Mouse (Mus musculus): Measurements from ENCODE around the gene Prkar1b.

GRCm38 (mm10) chr5:139138926-139139472 is 10.8 kb downstream of the Prkar1b start:
- TF ChIP-seq CTCF (IDR thresholded peaks at IDR 0.05; ENCODE audit: low read depth, low read length): no peak
- no peak for TF ChIP-seq POLR2A (IDR thresholded peaks at IDR 0.05; ENCODE audit: extremely low read depth, insufficient read depth, low read length)

All from liver, adult 2 months (tissue).